Mouse (Mus musculus) spleen, adult 2 months (tissue): ENCODE data around the gene C2cd3. TPM values are rescaled to one million over a fixed set of nuclear protein-coding genes. Genes with fewer than 3 reads are reported as not detected.

Source experiments
- DNase-seq, 2 experiments: peaks; one replicate each; pipeline versions ENCODE4 v3.0.0 to v3.0.0-alpha.2; 2012 to 2021; ENCODE audit warnings: low spot score in 2 of 2, low read depth in 1 of 2
- H3K27ac ChIP-seq: fragments of 200-500 bp; 2 replicates; pipeline ENCODE4 v1.5.1; 2012; ENCODE audit warnings: low read length, inconsistent platforms; ENCODE audit not compliant: insufficient read depth
- H3K27me3 ChIP-seq: fragments of 200-500 bp; 2 replicates; pipeline ENCODE4 v1.6.1; 2012; ENCODE audit warnings: mild to moderate bottlenecking, moderate library complexity, low read length, inconsistent platforms; ENCODE audit not compliant: control insufficient read depth, insufficient read depth
- H3K36me3 ChIP-seq: fragments of 200-500 bp; 2 replicates; pipeline ENCODE4 v1.6.1; 2012; ENCODE audit warnings: mild to moderate bottlenecking, low read length, inconsistent platforms; ENCODE audit not compliant: control insufficient read depth, insufficient read depth
- H3K4me1 ChIP-seq: fragments of 200-500 bp; 2 replicates; pipeline ENCODE4 v1.6.1; 2011; ENCODE audit warnings: inconsistent platforms; ENCODE audit not compliant: control insufficient read depth, insufficient read depth, insufficient read length
- H3K4me3 ChIP-seq: fragments of 200-500 bp; 2 replicates; pipeline ENCODE4 v1.5.1; 2011; ENCODE audit warnings: mild to moderate bottlenecking, inconsistent platforms; ENCODE audit not compliant: insufficient read depth, insufficient read length; ENCODE audit errors: extremely low read depth
- CTCF ChIP-seq: fragments of 200-500 bp; IDR thresholded peaks from 2 replicates; pipeline ENCODE4 v1.5.1; 2011; ENCODE audit warnings: mild to moderate bottlenecking, inconsistent platforms; ENCODE audit not compliant: insufficient read depth, insufficient read length, insufficient replicate concordance; ENCODE audit errors: extremely low read depth
- POLR2A ChIP-seq: fragments of 200-500 bp; IDR thresholded peaks from 2 replicates; pipeline ENCODE4 v1.6.1; 2011; ENCODE audit warnings: low read depth, low read length, inconsistent platforms
- WGBS: fragments of 180-500 bp; shearing (Covaris S2); methylation state at CpG from one replicate; pipeline ENCODE4 v1.1.7; 2018; 5-methylcytosine and 5-hydroxymethylcytosine counted together
- polyA plus RNA-seq: library from polyadenylated mRNA; depleted of rRNA; stranded (reverse); fragments of >200 nt; gene quantifications from 2 replicates; pipeline ENCODE4 v1.2.3, GENCODE M21; 2012

Gene C2cd3
- polyA plus RNA-seq, 1 experiment, result 24.1 TPM

DNA sequence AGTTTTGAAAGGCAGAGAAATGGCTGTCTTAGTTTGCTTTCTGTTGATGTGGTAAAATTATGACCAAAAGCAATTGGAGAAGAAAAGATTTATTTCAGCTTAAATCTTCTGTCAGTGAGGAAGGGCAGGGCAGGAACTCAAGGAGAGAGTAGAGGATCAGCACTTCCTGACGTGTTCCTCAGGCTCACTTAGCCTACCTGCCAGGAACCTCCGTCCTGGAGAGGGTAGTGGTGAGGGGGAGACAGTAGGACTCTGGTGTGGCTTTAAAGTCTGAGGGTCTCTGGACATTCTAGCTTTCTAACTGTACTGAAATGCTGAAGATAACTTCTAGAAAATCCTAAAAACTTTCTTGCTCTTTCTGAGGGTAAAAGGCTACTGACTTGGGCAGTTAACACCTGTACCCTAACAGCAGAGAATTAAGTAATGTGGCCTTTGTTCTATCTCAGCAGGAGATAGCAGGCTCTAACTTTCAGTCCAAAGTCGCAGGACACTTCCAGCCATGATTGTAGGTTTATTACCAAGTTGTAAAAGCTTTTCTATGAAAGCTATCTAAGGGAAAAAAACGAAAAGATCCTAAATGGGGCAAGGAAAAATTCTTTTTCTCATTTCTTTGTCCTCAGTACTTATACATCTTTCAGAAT lies 29.0 kb downstream of the C2cd3 start:
- Histone ChIP-seq H3K27ac (no peak overlapping the region), H3K27me3 (no peaks in the 10 kb centered on the region), H3K4me1 (no peaks in the 10 kb centered on the region), H3K36me3 (peaks cover 27% of the 10 kb centered on the region), H3K4me3 (no peak overlapping the region)
- TF ChIP-seq CTCF, result no peak
- no peak for TF ChIP-seq POLR2A
- no peak for DNase-seq
- 91% methylated on average over 4 of the region's 4 CpGs for WGBS

DNA sequence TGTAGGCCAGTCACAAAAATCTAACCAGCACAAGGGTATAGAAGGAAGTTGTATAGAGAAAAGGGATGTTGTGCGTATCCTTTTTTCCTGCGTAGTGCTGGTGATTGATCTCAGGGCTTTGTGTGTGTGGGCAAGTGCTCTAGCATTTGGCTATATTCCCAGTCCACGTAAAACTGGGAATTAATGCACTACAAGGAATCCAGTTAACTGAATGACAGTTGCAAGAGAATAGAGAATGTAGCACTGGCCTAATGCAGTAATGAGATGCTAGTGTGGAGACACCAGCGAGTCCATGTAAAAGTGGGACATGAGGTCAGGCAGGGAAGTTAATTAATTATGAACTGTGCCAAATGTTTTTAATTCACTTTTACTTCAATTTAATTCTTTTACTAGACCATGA lies 30.7 kb downstream of the C2cd3 start:
- TF ChIP-seq CTCF, result no peak
- no peak overlapping the region for H3K4me3 ChIP-seq

DNA sequence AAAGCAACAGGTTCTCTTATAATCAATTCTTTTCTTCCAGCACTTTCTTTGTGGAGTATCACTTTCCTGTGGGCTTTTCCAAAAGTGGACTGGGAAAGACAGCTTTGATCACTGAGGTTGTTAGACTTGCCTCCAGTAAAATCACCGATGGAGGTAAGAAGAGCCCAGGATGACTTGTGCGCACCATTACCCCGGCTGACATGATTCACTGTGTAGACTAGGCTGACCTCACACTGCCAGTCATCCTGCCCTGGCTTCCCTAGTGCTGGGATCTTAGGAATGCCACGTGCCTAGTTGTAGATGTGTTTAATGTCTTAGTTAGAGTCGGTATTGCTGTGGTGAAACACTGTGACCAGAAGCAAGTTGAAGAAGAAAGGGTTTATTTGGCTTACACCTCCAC lies 35.6 kb downstream of the C2cd3 start:
- no peak overlapping the region for H3K27ac ChIP-seq
- H3K27me3 ChIP-seq, result no peaks in the 10 kb centered on the region
- 97% methylated on average over 5 of the region's 5 CpGs for WGBS
- H3K36me3 ChIP-seq, result peaks cover 29% of the 10 kb centered on the region
- TF ChIP-seq CTCF, result no peak
- no peak for TF ChIP-seq POLR2A
- DNase-seq, result no peak
- H3K4me3 ChIP-seq, result no peak overlapping the region
- H3K4me1 ChIP-seq, result no peaks in the 10 kb centered on the region

More for the DNA sequence above, 30.7 kb downstream of the C2cd3 start:
- H3K36me3 ChIP-seq, result peaks cover 33% of the 10 kb centered on the region
- DNase-seq, result no peak
- H3K4me1 ChIP-seq, result no peaks in the 10 kb centered on the region
- WGBS, result 92% methylated on average over 4 of the region's 4 CpGs
- H3K27me3 ChIP-seq, result no peaks in the 10 kb centered on the region
- no peak overlapping the region for H3K27ac ChIP-seq

DNA sequence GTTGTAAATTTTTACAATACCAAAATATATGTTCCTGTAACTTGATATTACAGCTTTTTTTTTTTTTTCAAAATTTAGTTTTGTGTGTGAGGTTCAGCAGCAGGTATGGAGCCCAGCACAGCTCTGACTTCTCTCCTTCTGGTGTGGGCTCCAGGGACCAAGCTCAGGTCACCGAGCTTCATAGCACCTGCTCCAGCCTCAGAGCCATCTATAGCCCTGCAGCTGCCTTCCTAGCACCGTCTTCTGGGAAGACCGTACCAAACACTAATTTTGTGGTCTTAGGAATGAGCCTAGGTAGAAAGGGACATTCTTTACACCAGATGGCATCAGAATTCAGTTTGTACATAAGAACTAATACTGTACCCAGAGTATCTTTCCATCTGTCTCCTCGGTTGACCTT lies 36.7 kb downstream of the C2cd3 start:
- H3K27me3 ChIP-seq, result no peaks in the 10 kb centered on the region
- H3K4me3 ChIP-seq, result no peak overlapping the region
- H3K36me3 ChIP-seq, result peaks cover 29% of the 10 kb centered on the region
- 93% methylated on average over 4 of the region's 4 CpGs for WGBS
- TF ChIP-seq POLR2A (no peak), CTCF (no peak)
- H3K4me1 ChIP-seq, result no peaks in the 10 kb centered on the region
- no peak overlapping the region for H3K27ac ChIP-seq
- DNase-seq, result no peak

DNA sequence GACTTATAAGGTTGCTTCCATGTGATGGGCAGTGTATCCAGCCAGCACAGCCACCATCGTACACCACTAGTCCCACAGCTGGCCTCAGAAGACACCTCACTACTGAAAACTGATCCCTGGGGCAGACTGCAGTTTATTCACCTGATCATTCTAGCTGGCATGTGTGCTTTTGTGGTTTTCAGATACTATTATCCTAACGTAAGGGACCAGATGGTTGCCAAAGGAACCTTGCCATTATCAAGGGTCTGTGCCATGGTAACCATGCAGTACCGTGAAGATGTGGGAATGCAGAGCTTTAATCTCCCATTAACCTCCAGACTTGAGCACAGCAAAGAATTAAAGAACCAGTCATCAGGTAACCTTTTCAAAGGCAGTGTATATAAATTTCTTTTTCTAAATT lies 53.8 kb downstream of the C2cd3 start:
- H3K36me3 ChIP-seq, result peaks cover 39% of the 10 kb centered on the region
- no peak overlapping the region for H3K27ac ChIP-seq
- no peak for TF ChIP-seq CTCF
- no peak for TF ChIP-seq POLR2A
- no peak for DNase-seq
- H3K4me3 ChIP-seq, result no peak overlapping the region
- H3K4me1 ChIP-seq, result no peaks in the 10 kb centered on the region
- 93% methylated on average over 3 of the region's 3 CpGs for WGBS
- H3K27me3 ChIP-seq, result no peaks in the 10 kb centered on the region

- Histone ChIP-seq H3K36me3 (peaks cover 39% of the 10 kb centered on the region), H3K27ac (no peak overlapping the region), H3K4me3 (no peak overlapping the region), H3K27me3 (no peaks in the 10 kb centered on the region), H3K4me1 (no peaks in the 10 kb centered on the region)
- 75% methylated on average over 3 of the region's 3 CpGs for WGBS
- TF ChIP-seq CTCF, result peak; percentile 54; the same call in 1 of the 2 replicates
- TF ChIP-seq POLR2A, result no peak
- peak in 1 of 2 experiments; percentile 45 for DNase-seq
Measured at GRCm38 (mm10) chr7:100429102-100429501, 57.1 kb downstream of the C2cd3 start.

DNA sequence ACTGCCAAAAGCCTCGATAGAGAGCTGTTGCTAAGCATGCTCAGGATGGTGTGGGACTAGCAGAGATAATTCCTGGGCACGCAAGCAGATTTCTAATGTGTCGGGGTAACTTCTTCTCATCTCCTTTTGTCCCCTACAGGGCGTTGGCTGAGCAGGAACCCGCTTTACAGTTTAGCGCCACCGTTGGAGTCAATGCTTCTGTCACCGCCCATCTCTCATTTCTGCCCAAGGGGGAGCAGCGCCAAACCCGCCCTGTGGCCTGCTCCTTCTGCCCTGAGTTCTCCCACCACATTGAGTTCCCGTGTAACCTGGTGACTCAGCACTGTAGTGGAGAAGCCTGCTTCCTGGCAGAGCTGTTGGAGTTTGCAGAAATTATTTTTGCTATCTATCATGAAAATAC lies 57.9 kb downstream of the C2cd3 start:
- no peak for DNase-seq
- TF ChIP-seq POLR2A (no peak), CTCF (no peak)
- Histone ChIP-seq H3K4me3 (no peak overlapping the region), H3K27me3 (no peaks in the 10 kb centered on the region), H3K27ac (peak overlapping the region; percentile 23; the same call in 1 of the 2 replicates), H3K36me3 (peaks cover 32% of the 10 kb centered on the region), H3K4me1 (no peaks in the 10 kb centered on the region)
- WGBS, result 71% methylated on average over 11 of the region's 11 CpGs

- Histone ChIP-seq H3K36me3 (peaks cover 29% of the 10 kb centered on the region), H3K27ac (no peak overlapping the region), H3K27me3 (no peaks in the 10 kb centered on the region), H3K4me1 (no peaks in the 10 kb centered on the region), H3K4me3 (no peak overlapping the region)
- no peak for DNase-seq
- TF ChIP-seq CTCF, result no peak
- no peak for TF ChIP-seq POLR2A
- WGBS, result 82% methylated on average over 5 of the region's 5 CpGs
Measured at GRCm38 (mm10) chr7:100431103-100431502, 59.1 kb downstream of the C2cd3 start.
